Mouse (Mus musculus): ENCODE data around the gene Mecp2. TPM values are rescaled to one million over a fixed set of nuclear protein-coding genes. Genes with fewer than 3 reads are reported as not detected.
A peak's percentile ranks its signal among the peaks of the same experiment; 100 is the strongest.
"Not testable (repeated sequence)": the region's sequence is repeated elsewhere in the genome, so short reads cannot be mapped to it uniquely, and the experiment has no call there.

The Mecp2 gene
- 10 to 100 TPM; 32.5 to 38.9 TPM for total RNA-seq (2021)
- long read RNA-seq, experiment 1, full-length matches to known transcripts = 28 of 34 reads
- long read RNA-seq, experiment 1, partial matches to known transcripts = 1 of 34 reads
- long read RNA-seq, experiment 1, other reads (novel, unspliced or antisense) = 5 of 34 reads
- long read RNA-seq, experiment 2, full-length matches to known transcripts = 18 of 26 reads
- long read RNA-seq, experiment 2, partial matches to known transcripts = 0 of 26 reads
- long read RNA-seq, experiment 2, other reads (novel, unspliced or antisense) = 8 of 26 reads

- DNase-seq = not testable (repeated sequence)
Measured at GRCm38 (mm10) chrX:74135263-74135662, at the start of gene Mecp2. Mecp2 (minus strand) TSS chrX:74135363.

GRCm38 (mm10) chrX:74176959-74177358 is 41.8 kb upstream of the Mecp2 start, which contains the start of gene Tktl1:
Tktl1 (plus strand) TSS chrX:74177259.
- no peak for DNase-seq

GRCm38 (mm10) chrX:74167738-74168137 is 32.6 kb upstream of the Mecp2 start, which contains the start of gene Tex28:
Tex28 (minus strand) TSS chrX:74167838.
- no peak for DNase-seq

GRCm38 (mm10) chrX:74127164-74127563 is 8.0 kb downstream of the Mecp2 start, which contains the start of gene Opn1mw:
Opn1mw (plus strand) TSS chrX:74127464.
- DNase-seq = no peak

- no peak for DNase-seq
Measured at GRCm38 (mm10) chrX:74124975-74125374, 10.2 kb downstream of the Mecp2 start.

- DNase-seq = peak; percentile 28
Measured at GRCm38 (mm10) chrX:74115511-74115910, 19.7 kb downstream of the Mecp2 start.

GRCm38 (mm10) chrX:74114036-74114435 is 21.1 kb downstream of the Mecp2 start:
- no peak for DNase-seq

- DNase-seq = no peak
Measured at GRCm38 (mm10) chrX:74108747-74109146, 26.4 kb downstream of the Mecp2 start.

GRCm38 (mm10) chrX:74105916-74106315 is 29.2 kb downstream of the Mecp2 start:
- DNase-seq = no peak

- DNase-seq = no peak
Measured at GRCm38 (mm10) chrX:74103457-74104188, 31.5 kb downstream of the Mecp2 start.

- DNase-seq = no peak
Measured at GRCm38 (mm10) chrX:74095130-74095529, 40.0 kb downstream of the Mecp2 start.

- DNase-seq = peak; percentile 93
Measured at GRCm38 (mm10) chrX:74085601-74086038, 49.5 kb downstream of the Mecp2 start.

- peak; percentile 76 for DNase-seq
Measured at GRCm38 (mm10) chrX:74084946-74085498, 50.1 kb downstream of the Mecp2 start.

GRCm38 (mm10) chrX:74084276-74084837 is 50.8 kb downstream of the Mecp2 start:
- DNase-seq = no peak

- no peak for DNase-seq
Measured at GRCm38 (mm10) chrX:74070794-74071193, 64.4 kb downstream of the Mecp2 start.

- peak; percentile 61 for DNase-seq
Measured at GRCm38 (mm10) chrX:74067891-74068290, 67.3 kb downstream of the Mecp2 start.

GRCm38 (mm10) chrX:74045107-74045506 is 90.1 kb downstream of the Mecp2 start:
- no peak for DNase-seq

- no peak for DNase-seq
Measured at GRCm38 (mm10) chrX:74037702-74038375, 97.3 kb downstream of the Mecp2 start.

GRCm38 (mm10) chrX:74030000-74030399 is 105.2 kb downstream of the Mecp2 start:
- DNase-seq = no peak

- peak; percentile 86 for DNase-seq
Measured at GRCm38 (mm10) chrX:74023188-74024049, 111.7 kb downstream of the Mecp2 start, which contains the start of gene Irak1. Irak1 (minus strand) TSS chrX:74023918.

GRCm38 (mm10) chrX:74022795-74023187 is 112.4 kb downstream of the Mecp2 start:
- DNase-seq = no peak

Data from gastrocnemius, postnatal 10 days (tissue).